Mouse (Mus musculus) telencephalon, adult 2 months (tissue): ENCODE data around the gene Bcar1.

Experiments
- DNase-seq: peaks from one replicate; pipeline ENCODE4 v3.0.0-alpha.2; 2011; ENCODE audit warnings: low read depth, low spot score

Gene Bcar1

DNA sequence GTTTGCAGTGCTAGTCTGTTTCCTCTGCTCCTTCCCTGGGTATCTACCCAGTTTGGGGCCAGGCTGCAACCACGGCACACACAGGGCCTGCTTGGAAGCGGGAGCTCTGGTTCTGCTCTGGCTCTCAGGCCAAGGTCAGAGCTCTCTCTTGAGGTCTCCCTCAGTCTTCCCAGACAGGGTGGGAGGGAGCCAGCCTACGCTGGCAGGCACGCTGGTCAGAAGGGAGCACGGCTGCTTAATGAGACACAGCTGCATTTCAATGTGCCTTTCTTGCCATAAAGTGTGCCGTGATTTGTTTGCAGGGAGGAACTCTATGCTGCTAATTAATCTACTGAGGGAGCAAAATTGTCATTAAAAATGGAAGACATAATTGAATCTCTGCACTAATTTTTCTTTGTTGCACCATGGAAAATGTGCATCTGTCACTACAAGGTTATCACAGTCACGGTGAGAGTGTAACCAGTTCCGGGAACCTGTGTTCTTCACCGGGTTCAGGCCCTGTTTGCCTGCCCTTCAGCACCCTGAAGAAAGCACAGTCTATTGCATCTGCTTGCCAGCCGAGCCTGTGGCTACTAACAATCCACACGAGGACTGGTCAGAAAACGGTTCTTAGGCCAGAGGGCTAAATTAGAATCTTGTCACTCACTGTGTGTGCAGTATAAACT is 26.3 kb upstream of the Bcar1 start:
- peak; percentile 17 for DNase-seq

DNA sequence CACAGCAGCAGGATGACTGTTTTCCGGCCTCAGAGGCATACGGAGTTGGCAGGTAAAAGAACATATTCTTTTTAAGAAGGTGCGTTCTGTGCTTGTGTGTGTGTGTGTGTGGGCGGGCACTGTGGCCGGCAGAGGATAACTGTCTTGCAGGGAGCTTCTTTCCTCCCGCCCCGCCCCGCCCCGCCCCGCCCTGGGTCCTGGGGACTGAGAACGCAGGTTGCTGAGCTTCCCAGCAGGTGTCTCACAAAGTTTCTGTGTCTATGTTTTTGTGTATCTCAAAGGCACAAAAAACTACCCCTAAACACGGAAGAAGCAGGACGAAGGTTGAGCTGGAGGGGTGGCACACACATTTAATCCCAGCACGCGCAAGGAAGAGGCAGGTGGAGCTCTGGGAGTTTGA is 25.7 kb upstream of the Bcar1 start:
- no peak for DNase-seq

GRCm38 (mm10) chr8:111768651-111769050 is 25.0 kb upstream of the Bcar1 start:
- DNase-seq, result no peak

GRCm38 (mm10) chr8:111765616-111766015 is 22.0 kb upstream of the Bcar1 start:
- no peak for DNase-seq

- no peak for DNase-seq
Measured at GRCm38 (mm10) chr8:111765096-111765495, 21.5 kb upstream of the Bcar1 start.

GRCm38 (mm10) chr8:111760708-111761107 is 17.1 kb upstream of the Bcar1 start:
- no peak for DNase-seq

GRCm38 (mm10) chr8:111758817-111759216 is 15.2 kb upstream of the Bcar1 start:
- no peak for DNase-seq

- DNase-seq, result no peak
Measured at GRCm38 (mm10) chr8:111757599-111757998, 14.0 kb upstream of the Bcar1 start.

- DNase-seq, result no peak
Measured at GRCm38 (mm10) chr8:111754736-111755135, 11.1 kb upstream of the Bcar1 start.

- no peak for DNase-seq
Measured at GRCm38 (mm10) chr8:111754088-111754487, 10.5 kb upstream of the Bcar1 start.

GRCm38 (mm10) chr8:111748766-111749165 is 5.2 kb upstream of the Bcar1 start:
- DNase-seq, result no peak

- no peak for DNase-seq
Measured at GRCm38 (mm10) chr8:111747866-111748649, 4.4 kb upstream of the Bcar1 start.

- no peak for DNase-seq
Measured at GRCm38 (mm10) chr8:111746582-111747465, 3.2 kb upstream of the Bcar1 start.

DNA sequence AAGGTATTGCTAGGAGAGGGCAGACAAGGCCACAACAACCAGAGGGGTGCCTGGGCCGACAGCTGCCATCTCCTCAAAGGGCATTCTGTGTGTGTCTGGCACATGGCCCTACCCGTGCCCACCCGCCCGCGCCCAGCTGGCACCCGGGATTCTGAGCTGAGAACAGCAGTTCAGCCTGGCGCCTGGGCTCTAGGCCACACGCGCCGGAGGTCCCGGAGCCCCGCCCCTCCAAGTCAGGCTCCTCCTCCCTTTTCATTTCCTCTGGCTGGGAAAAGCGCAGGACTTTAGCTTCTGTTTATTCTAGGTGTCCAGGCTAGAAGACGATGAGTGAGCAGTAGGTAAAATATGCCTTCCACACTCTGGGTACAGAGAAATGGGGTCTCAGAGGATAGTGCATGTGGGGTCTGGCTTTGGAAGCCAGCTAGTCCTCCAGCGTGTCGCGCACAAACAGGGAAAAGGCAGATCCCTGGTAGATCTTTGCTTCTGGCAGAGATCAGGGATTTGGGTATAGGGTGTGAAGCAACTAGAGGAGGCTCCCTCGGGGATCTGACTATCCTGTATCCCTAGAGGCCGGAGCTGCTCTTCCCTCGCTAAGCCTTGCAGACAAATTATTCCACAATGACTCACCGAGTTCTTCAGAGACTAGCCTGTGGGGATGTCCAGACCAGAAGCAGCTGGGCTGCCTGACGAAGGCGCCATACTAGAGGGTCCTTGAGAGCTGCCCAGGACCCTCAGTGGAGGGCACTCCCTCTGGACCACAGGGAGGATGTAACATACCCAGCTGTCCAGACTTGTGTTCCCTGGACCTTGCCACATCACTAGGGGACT is 2.2 kb upstream of the Bcar1 start:
- no peak for DNase-seq

DNA sequence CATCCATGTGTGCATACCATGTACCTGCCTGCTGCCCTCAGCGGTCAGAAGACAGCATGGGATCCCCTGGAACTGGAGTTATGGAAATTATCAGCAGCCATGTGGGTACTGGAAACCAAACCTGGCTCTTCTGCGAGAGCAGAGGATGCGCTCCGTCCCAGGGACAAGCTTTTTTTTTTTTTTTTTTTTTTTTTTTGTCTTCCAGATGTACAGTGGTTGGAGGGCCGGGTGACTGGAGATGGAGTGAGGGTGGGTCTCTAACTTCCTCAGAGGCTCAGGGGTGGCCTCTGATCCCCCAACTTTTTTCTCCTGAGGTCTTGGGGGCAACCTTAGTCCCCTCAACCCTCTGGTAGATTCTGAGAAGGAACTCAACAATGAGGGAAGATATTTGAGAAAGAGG is 1.5 kb upstream of the Bcar1 start:
- no peak for DNase-seq

DNA sequence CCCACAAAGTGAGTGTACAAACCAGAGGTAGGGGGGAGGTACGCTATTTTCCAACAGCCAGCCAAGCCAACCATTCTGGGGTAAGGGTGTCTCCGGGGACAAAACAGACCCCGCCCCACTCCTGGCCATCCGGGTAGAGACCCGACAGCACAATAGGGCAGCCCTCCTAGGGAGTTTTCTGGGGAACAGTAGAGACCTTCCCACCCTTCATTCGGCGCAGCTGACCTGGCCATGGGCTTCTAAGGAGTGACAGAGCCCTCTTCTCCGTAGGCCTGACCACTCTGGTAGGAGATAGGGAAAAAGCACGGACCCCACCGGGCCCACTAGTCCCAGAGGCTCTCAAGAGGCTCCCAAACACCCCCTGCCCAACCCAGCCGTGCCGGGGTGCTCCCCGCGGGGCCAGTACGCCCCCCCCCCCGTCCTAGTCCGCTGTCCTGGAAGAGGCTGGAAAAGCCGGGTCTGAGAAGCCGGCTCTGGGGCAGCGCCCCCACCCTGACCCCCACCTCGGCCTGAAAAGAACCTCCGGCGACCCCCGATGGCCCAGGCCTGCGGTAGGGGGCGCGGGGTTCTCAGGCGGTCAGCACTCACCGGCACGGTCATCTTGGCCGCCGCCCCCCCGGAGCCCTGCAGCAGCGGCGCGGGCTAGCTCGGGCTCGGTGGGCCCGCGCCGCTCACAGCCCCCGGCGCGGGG is 363 bp downstream of the Bcar1 start:
- no peak for DNase-seq

DNA sequence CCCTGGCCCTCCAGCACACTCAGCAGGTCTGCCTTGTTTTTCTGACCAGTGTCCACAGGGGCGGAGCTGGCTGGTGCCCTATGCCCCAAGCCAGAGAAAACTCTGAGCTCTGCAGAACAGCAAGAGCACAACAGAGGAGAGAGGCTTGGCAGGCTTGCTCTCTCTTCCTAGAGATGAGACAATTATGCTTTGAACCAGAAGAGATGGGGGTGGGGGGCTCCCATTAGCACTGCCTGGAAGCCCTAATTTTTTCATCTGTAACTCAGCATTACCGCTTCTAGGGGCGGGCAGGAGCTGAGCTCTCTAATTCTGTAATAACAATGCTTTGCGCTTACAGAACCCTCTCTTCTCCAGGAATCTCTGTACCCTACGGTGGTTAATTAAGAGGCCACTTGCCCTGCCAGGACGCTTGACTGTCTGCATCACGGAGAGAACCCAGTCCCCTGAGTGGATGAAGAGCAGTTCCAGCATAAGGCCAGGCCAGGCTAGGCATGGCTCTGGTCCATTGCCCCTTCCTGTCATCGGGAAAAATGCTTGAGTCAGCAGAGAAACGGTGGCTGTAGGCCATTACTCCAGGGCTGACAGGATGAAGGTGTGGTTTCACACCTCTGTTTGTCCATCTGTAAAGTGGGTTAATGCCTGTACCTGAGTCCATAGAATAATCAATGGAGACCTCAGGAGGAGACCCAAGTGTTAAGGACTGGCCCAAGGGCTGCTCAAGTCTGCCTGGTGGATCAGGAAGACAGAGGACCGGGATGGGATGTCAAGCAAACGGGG is 1.2 kb downstream of the Bcar1 start:
- no peak for DNase-seq

DNA sequence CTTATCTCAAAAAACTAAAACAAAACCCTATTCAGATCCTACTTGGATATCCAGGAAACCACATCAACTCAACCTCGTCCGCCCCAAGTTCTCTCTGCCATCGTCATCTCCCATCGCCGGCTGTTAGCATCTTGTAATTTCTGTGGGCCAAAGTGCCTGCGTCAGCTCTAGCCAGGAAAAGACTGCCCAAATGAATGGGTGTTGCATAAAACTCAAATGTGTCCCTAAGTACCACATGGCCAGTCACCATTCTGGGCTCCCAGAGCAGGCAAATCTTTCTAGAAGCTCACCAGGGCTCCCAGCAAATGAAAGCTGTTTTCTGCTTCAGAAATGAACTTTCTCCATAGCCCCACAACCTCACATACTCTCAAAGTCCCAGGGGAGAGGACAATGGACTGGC is 2.1 kb downstream of the Bcar1 start:
- no peak for DNase-seq

- no peak for DNase-seq
Measured at GRCm38 (mm10) chr8:111740994-111741393, 2.6 kb downstream of the Bcar1 start.

GRCm38 (mm10) chr8:111740301-111740711 is 3.3 kb downstream of the Bcar1 start:
- DNase-seq, result no peak
